Mouse (Mus musculus) induced T-regulatory cell, adult 2 months (primary cell): ENCODE results near the gene Nr1i3.
A peak's percentile ranks its signal among the peaks of the same experiment; 100 is the strongest.

ENCODE experiments used
- DNase-seq: peaks from one replicate; pipeline ENCODE4 v3.0.0-alpha.2; 2012; ENCODE audit warnings: low read depth

Gene Nr1i3

DNA sequence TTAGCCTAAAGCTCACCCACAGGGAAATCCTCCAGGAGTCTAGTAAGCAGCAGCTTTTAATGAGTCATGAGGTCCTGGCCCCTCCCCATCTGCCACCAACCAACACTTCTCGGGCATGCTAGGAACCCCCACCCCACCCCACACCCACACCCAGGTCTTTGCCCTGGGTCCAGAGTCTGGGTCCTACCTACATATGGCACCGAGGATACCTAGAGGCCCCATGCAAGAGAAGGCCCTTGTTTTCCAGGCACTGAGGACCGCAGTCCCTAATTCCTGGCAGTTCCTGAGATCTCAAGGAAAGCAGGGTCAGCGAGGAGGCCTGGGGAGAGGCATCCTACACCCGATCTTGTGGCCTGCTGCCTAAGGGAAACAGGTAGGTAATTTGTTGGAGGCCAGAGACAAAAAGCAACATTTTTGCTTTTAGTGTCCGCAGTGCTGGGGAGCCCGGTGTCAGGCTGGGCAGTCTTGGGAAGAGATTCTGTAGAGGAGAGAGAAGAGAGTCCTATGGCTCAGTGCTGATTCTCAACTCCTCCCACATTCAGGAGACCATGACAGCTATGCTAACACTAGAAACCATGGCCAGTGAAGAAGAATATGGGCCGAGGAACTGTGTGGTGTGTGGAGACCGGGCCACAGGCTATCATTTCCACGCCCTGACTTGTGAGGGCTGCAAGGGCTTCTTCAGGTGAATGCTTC lies at the start of gene Nr1i3:
Gene Nr1i3 (plus strand): TSS at position 170 of the 696 bp plus-strand sequence.
- DNase-seq = no peak

DNA sequence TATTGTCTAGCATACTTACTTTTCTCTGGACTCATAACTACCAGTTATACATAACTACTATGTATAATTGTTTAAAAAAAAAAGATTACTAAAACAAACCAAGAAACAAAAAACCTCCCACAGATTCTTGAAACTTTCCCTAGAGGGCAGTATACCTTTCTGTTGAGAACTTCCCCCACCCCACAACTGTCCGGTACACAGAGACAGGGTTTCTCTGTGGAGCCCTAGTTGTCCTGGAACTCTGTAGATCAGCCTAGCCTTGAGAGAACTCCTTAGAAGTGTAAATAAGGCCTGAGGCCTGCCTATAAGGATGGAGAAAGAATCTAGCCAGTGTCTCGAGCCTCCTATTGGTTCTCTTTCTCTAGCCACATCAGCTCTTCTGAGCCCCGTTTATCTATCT lies 49.5 kb upstream of the Nr1i3 start:
- peak; percentile 38 for DNase-seq

- no peak for DNase-seq
These were observed 48.0 kb upstream of the Nr1i3 start for GRCm38 (mm10) chr1:171165629-171166345.

GRCm38 (mm10) chr1:171168906-171169305 lies 44.9 kb upstream of the Nr1i3 start:
- no peak for DNase-seq

DNA sequence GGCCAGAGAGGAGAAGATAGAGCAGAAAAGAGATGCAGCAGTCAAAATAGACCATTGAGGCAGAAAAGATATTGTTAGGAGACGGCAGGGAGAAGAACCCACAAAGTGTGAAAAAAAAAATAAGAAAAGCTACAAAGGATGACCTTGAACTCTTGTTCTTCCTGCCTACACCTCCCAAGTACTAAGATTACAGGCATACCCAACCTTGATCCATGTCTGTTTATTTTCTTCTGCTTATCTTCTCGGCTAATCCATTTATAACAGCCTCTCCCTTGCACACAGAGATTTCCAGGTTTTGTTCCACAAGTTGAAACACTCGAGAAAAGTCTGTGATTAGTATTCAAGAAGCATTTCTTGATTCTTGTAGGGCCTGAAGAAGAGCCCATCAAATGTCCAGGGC lies 43.9 kb upstream of the Nr1i3 start:
- no peak for DNase-seq

DNA sequence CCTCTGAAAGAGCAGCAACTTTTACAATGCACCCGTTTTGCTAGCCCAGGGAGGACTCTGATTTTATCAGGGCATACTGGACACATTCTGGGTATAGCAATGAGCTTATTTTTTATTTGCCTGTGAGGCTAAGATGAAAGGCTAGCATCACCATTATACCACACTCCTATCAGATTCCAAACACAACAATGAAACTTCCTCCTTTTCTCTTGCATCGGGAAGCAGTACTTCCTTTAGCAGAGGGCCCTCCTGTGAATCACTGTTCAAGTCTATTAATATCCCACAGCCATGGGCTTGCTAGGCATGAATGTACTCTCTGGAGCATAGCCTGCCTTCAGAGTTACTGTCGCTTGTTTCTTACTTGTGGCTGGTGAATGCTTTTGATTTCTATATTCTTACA lies 42.6 kb upstream of the Nr1i3 start:
- DNase-seq = no peak

- DNase-seq = no peak
These were observed 41.0 kb upstream of the Nr1i3 start for GRCm38 (mm10) chr1:171172779-171173178.

DNA sequence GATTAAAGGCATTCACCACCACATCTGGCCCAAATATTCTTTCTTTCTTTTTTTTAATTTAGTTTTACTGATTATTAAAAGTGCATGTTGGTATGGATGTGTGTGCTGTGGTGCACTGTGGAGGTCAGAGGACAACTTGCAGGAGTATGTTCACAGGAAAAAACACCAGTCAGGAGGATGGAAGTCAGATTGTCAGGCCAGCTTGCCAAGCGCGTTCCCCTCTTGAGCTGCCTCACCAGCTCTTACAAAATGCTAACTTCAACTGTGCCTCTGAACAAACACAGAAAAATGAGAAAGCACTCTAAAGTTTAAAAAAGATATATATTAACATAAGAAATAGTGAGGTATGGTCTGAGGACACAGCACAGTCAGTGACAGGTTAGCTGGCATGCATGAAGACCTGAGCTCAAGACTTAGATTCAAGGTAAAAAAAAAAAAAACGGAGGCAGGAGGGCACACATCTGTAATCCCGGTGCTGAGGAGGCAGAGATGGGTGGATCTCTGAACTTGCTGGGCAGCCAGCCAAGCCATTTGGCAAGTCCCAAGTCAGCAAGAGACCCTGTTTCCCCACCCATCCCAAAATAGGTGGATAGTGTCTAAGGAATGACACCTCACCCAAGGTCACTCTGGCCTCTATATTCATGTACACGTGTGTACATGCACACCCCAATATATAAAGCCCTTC lies 34.1 kb upstream of the Nr1i3 start:
- DNase-seq = no peak

- no peak for DNase-seq
These were observed 30.7 kb upstream of the Nr1i3 start for GRCm38 (mm10) chr1:171183025-171183424.

- DNase-seq = peak; percentile 61
These were observed 30.1 kb upstream of the Nr1i3 start for GRCm38 (mm10) chr1:171183620-171184019.

DNA sequence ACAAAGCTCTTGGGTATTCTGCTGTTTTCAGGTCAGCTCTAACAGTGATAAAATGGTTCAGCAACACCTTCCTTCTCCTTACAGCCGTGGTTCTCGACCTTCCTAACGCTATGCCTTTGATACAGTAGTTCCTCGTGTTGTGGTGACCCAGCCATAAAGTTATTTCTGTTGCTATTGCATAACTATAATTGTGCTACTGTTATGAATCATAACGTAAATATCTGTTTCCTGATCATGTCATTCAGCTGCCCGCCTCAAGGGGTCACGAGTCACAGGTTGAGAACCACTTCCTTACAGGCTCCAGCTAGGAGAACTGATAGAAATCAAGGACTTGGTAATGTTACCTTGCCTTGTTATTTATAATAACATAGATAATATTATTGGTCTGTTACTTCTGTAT lies 29.5 kb upstream of the Nr1i3 start:
- DNase-seq = peak; percentile 80

GRCm38 (mm10) chr1:171185655-171186054 lies 28.1 kb upstream of the Nr1i3 start:
- DNase-seq = no peak

- no peak for DNase-seq
These were observed 25.7 kb upstream of the Nr1i3 start for GRCm38 (mm10) chr1:171187851-171188700.

DNA sequence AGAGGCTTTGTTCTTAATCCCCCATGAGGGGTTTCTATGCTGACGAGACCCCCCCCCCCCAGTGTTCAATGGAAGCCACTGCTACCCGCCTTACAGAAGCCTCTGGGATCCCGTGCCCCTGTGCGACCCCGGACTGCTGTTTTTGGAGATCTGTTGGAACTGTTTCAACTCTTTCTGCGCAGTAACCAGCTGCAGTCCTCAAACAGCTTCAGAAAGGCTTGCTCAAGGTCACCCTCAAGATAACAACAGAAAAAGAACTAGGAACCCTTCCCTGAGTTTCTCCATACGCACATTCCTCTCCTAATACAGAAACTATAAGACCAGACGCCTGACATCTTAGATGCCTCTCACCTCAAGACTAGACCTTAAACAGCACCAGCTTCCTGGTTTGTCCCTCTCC lies 24.7 kb upstream of the Nr1i3 start:
- no peak for DNase-seq

- no peak for DNase-seq
These were observed 24.2 kb upstream of the Nr1i3 start for GRCm38 (mm10) chr1:171189476-171190114.

- no peak for DNase-seq
These were observed 22.9 kb upstream of the Nr1i3 start for GRCm38 (mm10) chr1:171190832-171191231.

- no peak for DNase-seq
These were observed 21.5 kb upstream of the Nr1i3 start for GRCm38 (mm10) chr1:171192283-171192682.

DNA sequence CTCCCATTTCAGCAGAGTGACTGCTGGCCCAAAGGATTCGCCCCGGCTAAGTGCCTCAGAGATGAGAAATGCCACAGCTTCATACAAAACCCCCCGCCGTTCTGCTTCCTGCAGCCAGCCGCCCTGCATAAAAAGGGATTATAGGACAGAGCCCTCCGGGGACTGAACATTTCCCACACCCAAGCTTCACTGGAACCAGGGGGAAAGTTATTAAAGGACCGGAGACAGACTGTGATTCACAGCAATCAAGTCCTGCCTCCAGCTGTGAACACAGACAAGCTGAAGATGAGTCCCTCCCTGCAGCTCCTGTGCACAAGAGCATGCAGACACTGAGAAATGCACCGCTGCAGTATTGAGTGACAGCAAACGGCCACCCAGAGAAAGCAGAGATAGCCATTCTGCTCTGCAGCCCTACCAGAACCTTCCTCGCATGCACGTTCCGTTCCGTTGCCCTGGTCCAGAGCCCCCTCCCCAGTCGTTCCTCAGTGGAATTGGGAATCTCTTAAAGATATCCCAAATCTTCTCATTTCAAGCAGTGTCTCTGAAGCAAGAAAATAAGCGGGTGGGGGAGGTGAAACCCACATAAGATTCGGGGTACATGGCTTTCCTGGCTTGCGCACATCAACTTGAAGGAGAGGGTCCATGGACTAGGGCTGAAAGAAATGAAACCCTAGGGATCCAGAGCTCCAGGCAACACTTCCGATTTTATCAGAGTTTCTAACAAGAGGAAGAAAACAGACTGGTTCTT lies 20.5 kb upstream of the Nr1i3 start:
- no peak for DNase-seq

DNA sequence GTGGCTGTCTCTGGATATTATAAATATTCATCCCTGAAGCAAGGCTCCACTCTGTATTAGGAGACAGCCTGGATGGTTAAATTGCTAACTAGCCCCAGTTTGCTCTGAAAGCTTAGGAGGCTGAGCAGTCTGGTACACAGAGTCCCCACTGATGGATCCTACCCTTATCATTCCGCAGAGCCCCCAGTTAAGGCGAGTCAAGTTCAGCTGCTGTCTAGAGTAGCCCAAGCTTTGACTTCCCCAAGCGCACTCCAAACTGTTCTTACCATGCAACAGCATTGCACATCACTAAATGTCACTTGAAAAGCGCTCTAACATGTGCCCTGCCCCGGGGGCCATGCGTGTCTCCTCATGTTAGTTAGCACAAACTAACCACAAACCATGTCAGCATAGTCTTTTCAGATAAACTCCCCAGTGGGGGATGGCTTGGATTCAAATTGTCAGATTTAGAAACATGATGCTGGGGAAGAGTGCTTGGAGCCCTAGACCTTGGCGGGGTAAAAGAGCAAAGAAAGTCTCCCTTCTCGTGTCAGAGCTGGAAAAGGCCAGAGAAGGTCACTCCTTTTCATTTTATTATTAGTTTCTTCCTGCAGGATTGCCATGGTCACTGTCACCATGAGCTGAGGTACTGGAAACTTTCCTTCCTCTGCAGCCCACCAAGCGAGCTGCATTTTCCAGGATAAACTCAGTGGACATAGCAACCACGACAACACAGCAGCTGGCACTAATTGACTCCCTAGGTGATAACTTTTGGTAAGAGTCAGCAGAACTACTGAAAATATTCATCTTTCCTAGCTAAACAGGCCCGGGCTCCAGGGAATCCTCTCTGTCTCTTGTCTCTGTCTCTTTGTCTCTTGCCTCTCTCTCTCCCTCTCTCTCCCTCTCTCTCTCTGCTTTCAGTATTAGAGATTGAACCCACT lies 19.6 kb upstream of the Nr1i3 start:
- DNase-seq = no peak
